Mouse (Mus musculus): Measurements from ENCODE around the gene Oscp1. TPM values are rescaled to one million over a fixed set of nuclear protein-coding genes. Genes with fewer than 3 reads are reported as not detected.

Gene Oscp1
- total RNA-seq (2017), result 17.4 and 23.7 TPM in 2 replicates

DNA sequence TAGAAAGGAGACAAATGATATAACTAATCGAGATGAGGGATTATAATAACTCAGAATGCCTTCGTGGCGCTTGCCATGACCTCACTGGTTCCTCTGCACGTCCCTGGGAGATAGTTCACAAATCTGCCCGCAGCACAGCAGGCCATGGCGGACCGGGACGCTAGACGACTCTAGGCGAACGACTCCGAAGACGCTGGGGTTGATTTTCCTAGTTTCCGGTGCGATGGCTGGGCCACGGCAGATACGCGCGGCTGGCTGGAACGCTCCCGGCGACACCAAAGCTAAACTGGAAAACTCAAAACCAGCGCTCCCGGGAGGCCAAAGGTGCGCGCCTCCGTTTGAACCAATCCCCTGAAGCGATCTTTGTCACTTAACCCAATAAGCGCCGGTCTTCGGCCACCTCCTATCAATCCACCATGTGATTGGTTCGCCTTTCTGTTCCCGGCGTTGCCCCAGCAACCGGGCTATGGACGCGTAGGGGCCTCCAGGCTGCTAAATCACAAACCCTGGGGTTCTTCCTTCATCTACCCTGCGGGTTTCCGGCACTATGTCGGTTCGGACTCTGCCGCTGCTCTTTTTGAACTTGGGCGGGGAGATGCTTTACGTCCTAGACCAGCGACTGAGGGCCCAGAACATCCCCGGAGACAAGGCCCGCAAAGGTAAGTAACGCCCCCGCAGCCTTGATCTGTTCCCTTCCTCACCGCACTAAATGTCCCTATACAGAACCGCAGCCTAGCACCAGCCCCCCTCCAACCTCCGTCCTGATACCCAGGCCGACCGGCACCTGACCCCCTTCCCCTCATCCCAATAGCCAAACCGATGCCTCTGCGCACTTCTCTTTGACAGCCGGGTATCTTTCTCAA, at the start of gene Oscp1:
Oscp1 (plus strand) TSS at position 432 of the 863 bp plus-strand sequence.
- peak; percentile 91 for ATAC-seq (ENCODE audit: extremely low read depth, insufficient number of reproducible peaks, low FRiP score, poor library complexity, severe bottlenecking)

GRCm38 (mm10) chr4:126017676-126018332, 40.6 kb upstream of the Oscp1 start:
- peak; percentile 78 for ATAC-seq (ENCODE audit: extremely low read depth, insufficient number of reproducible peaks, low FRiP score, poor library complexity, severe bottlenecking)

DNA sequence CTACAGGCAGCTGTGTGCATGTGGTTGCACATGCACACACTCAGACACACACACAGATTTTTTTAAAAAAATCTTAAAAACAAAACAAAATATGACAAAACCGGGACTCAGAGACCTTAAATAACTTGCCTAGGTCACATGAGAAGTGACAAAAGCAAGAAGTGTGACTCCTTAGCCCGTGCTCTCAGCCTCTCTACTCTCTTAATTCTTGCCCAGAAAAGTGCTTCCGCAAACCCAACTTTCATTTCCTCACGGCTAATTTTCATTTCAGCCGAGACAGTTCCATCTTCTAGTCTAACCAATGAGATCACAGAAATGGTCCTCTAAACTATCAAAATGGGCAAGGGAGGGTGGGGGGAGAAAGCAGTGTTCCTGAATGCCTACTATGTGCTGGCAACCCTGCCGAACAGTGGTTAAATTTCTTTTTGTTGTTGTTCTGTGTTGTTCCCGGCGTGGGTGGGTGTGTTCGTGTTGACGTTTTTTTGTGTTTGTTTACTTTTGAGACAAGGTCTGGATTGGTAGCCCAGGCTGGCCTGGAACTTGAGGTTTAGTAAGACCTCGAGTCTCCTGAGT, 39.3 kb upstream of the Oscp1 start:
- ATAC-seq (ENCODE audit: extremely low read depth, insufficient number of reproducible peaks, low FRiP score, poor library complexity, severe bottlenecking), result peak; percentile 43

DNA sequence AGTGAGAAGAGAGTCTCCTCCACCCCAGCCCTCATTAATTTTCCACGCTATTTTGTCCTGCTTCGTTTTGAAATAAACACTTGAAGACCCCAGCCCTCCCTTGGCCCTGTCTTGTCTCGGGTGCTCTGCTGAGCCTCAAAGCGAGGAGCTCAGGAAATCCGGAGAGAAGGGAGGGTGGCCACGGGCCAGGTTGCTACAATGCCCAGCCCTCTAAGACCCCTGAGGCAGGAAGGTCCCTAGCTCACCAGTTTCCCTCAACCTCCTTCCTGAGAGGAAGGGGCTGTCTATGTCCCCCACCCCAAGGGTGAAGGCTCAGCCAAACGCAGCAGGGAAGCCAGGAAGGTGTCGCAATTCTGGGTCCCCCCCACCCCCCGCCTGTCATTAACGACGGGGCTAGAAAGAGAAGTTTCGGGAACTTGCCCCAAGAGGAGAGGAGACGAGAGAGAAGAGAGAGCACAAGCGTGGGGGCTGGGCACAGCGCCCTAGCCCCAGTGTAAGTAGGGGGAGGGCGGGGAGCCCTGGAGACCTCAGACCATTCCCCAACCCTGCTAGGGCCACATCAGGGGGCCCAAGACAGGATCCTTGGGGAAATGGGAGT, 34.0 kb upstream of the Oscp1 start, which contains the start of gene Csf3r:
Csf3r (plus strand) TSS at position 248 of the 598 bp plus-strand sequence.
- ATAC-seq (ENCODE audit: extremely low read depth, insufficient number of reproducible peaks, low FRiP score, poor library complexity, severe bottlenecking), result peak; percentile 59

DNA sequence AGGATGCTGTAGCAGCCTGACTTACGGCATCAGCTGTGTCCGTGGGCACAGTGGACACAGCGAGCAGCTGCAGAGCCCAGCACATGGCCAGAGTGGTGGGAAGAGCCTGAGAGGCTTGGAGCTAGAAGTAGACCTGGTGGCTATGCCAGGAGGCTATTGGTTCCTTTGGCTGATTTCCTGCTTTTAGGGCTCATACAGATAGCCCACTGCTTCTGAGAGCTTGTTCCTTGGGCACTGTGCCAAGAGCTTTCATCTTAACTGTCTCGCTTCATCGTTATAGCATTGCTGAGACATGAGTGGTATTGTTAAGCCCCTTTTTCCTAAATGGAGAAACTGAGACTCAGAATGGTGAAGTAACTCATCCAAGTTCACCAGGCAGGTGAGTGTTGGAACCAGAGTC, 32.6 kb upstream of the Oscp1 start:
- no peak for ATAC-seq (ENCODE audit: extremely low read depth, insufficient number of reproducible peaks, low FRiP score, poor library complexity, severe bottlenecking)

- no peak for ATAC-seq (ENCODE audit: extremely low read depth, insufficient number of reproducible peaks, low FRiP score, poor library complexity, severe bottlenecking)
Observed at GRCm38 (mm10) chr4:126027980-126028379, 30.4 kb upstream of the Oscp1 start.

DNA sequence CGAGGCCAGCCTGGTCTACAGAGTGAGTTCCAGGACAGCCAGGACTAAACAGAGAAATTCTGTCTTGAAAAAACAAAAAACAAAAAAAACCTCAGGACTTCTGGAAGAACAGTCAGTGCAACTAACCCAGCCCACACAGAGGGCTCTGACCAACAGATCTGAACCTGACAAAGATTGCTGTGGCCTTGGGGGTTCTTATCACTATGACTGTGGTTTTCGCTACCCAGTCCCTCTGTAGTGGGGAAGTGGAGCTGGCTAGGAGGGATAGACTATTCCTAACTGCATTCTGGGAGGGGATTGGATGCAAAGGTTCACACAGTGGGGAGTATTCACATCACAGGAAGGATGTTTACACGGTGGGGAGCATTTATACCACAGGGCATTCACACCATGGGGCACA, 29.3 kb upstream of the Oscp1 start:
- ATAC-seq (ENCODE audit: extremely low read depth, insufficient number of reproducible peaks, low FRiP score, poor library complexity, severe bottlenecking), result no peak

- peak; percentile 59 for ATAC-seq (ENCODE audit: extremely low read depth, insufficient number of reproducible peaks, low FRiP score, poor library complexity, severe bottlenecking)
Observed at GRCm38 (mm10) chr4:126030705-126031104, 27.7 kb upstream of the Oscp1 start.

DNA sequence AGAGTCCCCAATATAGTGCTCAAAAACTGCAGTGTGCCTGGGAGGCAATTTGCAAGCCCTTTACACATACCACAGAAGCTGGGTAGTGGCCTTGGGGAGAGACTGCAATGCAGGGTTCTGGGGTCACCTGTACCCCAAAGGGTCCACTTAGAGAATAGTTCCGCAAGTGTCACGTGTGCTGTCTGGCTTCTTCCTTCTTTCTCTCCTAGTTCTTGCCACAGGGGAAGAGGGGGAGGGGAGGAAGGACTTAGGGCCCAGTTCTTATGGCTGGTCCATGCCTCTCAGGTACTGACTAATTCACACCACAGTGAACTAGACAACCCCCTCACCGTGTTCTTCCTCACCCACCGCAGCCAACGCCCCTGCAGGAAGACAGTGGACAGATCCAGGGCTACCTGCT, 23.0 kb upstream of the Oscp1 start:
- ATAC-seq (ENCODE audit: extremely low read depth, insufficient number of reproducible peaks, low FRiP score, poor library complexity, severe bottlenecking), result 0 out of 2 replicates have a peak, but pooled peaks have one; percentile 13

DNA sequence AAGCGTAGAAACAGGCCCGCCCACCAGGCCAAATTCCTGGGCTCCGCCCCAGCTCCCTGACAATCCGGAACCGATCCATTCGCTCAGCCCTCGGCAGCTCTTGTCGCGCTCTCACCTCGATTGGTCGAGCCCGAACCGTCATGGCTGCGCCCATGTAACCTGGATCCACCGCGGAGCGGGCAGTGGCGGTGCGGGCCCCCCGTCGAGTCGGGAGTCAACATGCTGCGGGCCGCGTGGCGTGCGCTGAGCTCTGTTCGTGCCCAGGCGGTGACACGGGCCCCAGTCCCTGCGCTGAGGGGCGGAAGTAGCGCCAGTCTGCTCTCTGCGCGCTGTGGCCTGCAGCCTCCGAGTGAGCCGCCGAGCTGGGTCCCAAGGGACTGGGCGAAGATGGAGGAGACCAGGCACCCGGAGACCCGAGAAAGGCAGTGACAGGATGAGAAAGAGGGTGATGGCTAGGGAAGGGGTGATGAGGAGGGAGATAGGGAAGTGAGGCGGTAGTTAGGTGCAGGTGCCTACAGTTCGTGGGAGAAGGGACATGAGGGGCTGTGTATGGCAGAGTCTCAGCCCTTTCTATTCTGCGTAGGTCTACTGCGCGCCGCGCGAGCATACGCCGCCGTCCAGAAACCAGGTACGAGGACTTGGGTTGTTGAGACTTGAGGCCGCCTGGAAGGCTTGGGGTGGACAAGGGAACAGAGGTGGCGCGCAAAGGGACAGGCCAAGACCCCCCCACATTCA, 11.3 kb upstream of the Oscp1 start, which contains the start of gene Mrps15:
Mrps15 (plus strand) TSS at position 75 of the 735 bp plus-strand sequence.
- peak; percentile 72 for ATAC-seq (ENCODE audit: extremely low read depth, insufficient number of reproducible peaks, low FRiP score, poor library complexity, severe bottlenecking)

DNA sequence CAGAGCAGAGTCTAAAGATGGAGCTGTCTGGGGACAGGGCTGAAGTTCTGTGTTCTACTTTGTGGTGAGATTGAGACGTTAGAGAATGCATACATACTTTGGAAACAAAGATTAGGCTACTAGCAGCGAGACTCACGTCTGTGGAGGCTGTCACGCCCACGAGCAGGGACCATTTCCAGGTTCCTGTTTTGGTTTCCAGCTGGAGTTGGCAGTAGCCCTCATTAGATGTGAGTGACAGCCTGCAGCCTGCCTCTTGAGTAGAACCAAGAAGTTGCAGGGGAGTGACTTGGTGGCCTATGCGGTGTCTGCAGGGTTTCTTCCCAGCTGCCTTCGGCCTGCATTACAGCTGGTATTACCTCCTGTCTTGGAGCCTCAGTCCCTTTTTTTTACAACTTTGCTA, 6.7 kb upstream of the Oscp1 start:
- ATAC-seq (ENCODE audit: extremely low read depth, insufficient number of reproducible peaks, low FRiP score, poor library complexity, severe bottlenecking), result no peak

DNA sequence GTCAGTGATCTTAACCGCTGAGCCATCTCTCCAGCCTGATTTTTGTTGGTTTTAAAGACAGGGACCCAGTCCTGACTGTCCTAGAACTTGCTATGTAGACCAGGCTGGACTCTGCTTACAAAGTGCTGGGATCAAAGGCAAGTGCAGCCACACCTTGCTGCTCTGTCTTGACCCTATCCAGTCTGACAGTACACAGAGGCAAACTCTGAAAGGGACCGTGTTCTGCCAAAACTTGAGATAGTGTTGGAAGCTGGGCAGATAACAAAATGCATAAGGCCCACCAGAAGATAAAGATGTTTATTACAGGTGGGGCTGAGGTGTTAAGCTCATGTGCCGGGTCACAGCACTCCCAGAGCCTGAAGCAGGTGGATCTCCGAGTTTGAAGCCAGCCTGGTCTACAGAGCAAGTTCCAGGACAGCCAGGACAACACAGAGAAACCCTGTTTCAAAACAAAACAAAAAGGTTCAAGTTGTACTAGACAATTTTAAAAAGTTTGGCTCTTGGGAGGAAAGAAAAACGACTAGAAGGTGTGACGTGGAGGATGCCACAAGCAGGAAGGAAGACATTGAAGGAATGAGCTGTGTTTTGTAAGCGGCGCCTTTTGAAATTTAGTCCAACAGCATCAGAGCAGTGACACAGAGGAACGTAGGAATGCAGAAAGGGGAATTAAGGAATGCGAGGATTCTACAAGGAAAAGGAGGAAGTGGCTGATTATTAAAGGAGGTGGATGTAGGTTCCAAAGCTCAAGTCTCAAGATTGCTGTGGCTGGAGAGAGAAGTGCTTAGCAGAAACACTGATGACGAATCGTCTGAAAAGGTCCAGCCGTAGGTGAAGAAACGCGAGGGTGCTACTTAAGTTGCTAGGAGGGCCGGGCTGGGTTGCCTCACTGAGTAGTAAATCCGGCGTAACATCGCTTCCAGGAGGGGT, 895 bp upstream of the Oscp1 start:
- 0 out of 2 replicates have a peak, but pooled peaks have one; percentile 8 for ATAC-seq (ENCODE audit: extremely low read depth, insufficient number of reproducible peaks, low FRiP score, poor library complexity, severe bottlenecking)

GRCm38 (mm10) chr4:126058997-126059362, 615 bp downstream of the Oscp1 start:
- no peak for ATAC-seq (ENCODE audit: extremely low read depth, insufficient number of reproducible peaks, low FRiP score, poor library complexity, severe bottlenecking)

DNA sequence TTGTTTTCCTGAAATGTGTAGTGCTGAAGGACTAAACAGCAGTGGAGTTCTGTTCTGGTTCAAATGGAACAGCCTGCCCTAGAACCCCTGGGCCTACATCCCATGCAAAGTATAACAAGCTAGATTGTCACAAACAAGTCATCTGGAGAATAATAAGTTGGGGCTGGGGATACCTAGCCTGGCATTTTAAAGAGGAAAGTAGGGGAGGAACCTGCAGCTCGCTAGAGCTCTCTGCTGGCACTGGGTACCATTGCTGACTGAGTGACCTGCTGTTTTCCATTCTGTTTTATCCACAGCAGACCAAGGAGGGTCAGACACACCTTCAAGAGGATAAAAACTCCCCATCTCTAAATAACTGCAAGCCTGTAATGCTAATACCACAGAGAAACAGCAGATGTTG, 4.5 kb downstream of the Oscp1 start:
- ATAC-seq (ENCODE audit: extremely low read depth, insufficient number of reproducible peaks, low FRiP score, poor library complexity, severe bottlenecking), result no peak

GRCm38 (mm10) chr4:126065241-126065640, 6.9 kb downstream of the Oscp1 start:
- ATAC-seq (ENCODE audit: extremely low read depth, insufficient number of reproducible peaks, low FRiP score, poor library complexity, severe bottlenecking), result peak; percentile 50; the same call in 1 of the 2 replicates

DNA sequence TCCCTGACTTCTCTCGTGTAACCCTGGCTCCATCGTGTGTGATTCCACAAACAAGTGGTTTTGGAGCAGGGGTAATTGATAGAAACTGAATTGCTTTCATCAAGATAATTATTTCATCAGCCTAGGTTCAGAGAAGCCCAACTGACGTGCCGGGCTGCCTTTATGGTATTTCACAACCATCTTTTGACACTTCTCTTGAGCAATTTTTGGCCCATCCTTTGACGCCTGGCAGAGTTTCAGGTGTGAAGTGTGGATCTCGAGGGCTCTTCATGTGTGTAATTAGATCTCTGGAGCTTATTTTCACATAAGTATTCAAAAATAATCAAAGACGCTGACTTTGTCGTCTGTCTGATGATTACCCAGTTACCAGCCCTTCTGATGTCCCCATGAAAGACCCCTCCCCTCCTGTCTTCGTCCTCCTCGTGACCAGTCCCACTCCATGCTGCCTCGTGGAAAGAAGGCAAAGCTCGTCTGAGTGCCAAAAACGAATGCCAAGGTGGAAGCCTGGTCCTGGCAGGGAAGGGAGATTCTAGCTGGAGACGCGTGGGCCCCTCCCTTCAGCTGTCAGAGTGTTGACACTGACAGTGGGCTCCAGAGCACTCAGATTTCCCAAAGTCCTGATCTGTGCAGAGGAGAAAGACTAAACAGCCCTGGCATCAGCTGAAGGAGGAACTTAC, 9.2 kb downstream of the Oscp1 start:
- ATAC-seq (ENCODE audit: extremely low read depth, insufficient number of reproducible peaks, low FRiP score, poor library complexity, severe bottlenecking), result no peak

DNA sequence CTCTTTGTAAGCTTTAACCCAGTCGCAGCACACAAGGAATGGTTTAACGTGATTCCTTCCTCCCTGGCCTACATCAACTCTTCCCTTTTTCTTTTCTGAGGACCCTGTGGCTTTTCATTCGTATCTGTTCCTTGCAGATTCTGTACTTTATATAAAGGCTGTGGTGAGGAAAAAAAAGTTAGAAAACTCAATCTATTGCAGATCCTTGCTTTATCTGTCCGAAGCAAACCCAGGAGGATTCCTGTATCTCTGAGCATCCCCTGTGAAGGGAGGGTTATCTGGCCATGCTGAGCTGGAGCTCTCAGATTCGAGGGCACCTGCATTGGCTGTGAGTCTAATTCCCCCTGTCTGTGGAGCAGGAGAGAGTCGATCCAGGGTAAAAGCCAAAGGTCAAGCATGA, 10.5 kb downstream of the Oscp1 start:
- ATAC-seq (ENCODE audit: extremely low read depth, insufficient number of reproducible peaks, low FRiP score, poor library complexity, severe bottlenecking), result no peak

Data from neutrophil, adult 5-6 weeks (primary cell).